Mouse (Mus musculus) stomach, embryonic 15.5 days (tissue): ENCODE results near the gene Gm37240. TPM values are rescaled to one million over a fixed set of nuclear protein-coding genes. Genes with fewer than 3 reads are reported as not detected.

ENCODE experiments used
- ATAC-seq: fragments of 200-750 bp; cut with Nextera tagmentation; 2 replicates; pipeline ENCODE4 v1.8.0; 2017; ENCODE audit warnings: low read depth, moderate number of reproducible peaks, moderate TSS enrichment; ENCODE audit not compliant: insufficient read depth, low FRiP score
- H3K27ac ChIP-seq: fragments of 300-500 bp; sonication (generic); 2 replicates; pipeline ENCODE4 v1.5.1; 2015; ENCODE audit warnings: mild to moderate bottlenecking, inconsistent platforms
- H3K27me3 ChIP-seq: fragments of 300-500 bp; sonication (generic); replicated peaks from 2 replicates; pipeline ENCODE4 v1.6.1; 2015; ENCODE audit warnings: inconsistent platforms
- H3K36me3 ChIP-seq: fragments of 300-500 bp; sonication (generic); 2 replicates; pipeline ENCODE4 v1.6.1; 2015; ENCODE audit warnings: inconsistent platforms
- H3K4me1 ChIP-seq: fragments of 300-500 bp; sonication (generic); 2 replicates; pipeline ENCODE4 v1.6.1; 2015; ENCODE audit warnings: inconsistent platforms
- H3K4me2 ChIP-seq: fragments of 300-500 bp; sonication (generic); 2 replicates; pipeline ENCODE4 v1.6.1; 2015; ENCODE audit warnings: mild to moderate bottlenecking, inconsistent platforms
- H3K4me3 ChIP-seq: fragments of 300-500 bp; sonication (generic); replicated peaks from 2 replicates; pipeline ENCODE4 v1.5.1; 2015; ENCODE audit warnings: inconsistent platforms
- H3K9ac ChIP-seq: fragments of 300-500 bp; sonication (generic); 2 replicates; pipeline ENCODE4 v1.6.1; 2015; ENCODE audit warnings: inconsistent platforms
- H3K9me3 ChIP-seq: fragments of 300-500 bp; sonication (generic); 2 replicates; pipeline ENCODE4 v1.6.1; 2016; ENCODE audit warnings: inconsistent platforms
- WGBS: fragments of 180-500 bp; shearing (Covaris S2); methylation state at CpG from one replicate; pipeline ENCODE4 v1.1.7; 2015; 5-methylcytosine and 5-hydroxymethylcytosine counted together
- polyA plus RNA-seq: library from polyadenylated mRNA; unstranded; fragments of >200 nt; fragmentation: Nextera tagmentation; extraction: Ambion mirVana; gene quantifications from 2 replicates; pipeline ENCODE4 v1.2.1, GENCODE M21; 2015

Gm37240 gene
- polyA plus RNA-seq, 1 experiment from 2014 or later = 8.6 TPM

GRCm38 (mm10) chr3:84978676-84979075 is 908.6 kb downstream of the Gm37240 start:
- no peak for ATAC-seq
- Histone ChIP-seq H3K27me3 (no peaks in the 10 kb centered on the region), H3K4me2 (no peak overlapping the region), H3K9me3 (no peaks in the 10 kb centered on the region), H3K4me3 (no peak overlapping the region), H3K36me3 (no peaks in the 10 kb centered on the region), H3K4me1 (no peaks in the 10 kb centered on the region), H3K27ac (no peak overlapping the region), H3K9ac (no peak overlapping the region)
- WGBS = 91% methylated on average over 11 of the region's 11 CpGs

GRCm38 (mm10) chr3:84974193-84974592 is 913.1 kb downstream of the Gm37240 start:
- Histone ChIP-seq H3K4me2 (no peak overlapping the region), H3K9ac (no peak overlapping the region), H3K4me3 (no peak overlapping the region), H3K4me1 (no peaks in the 10 kb centered on the region), H3K27me3 (no peaks in the 10 kb centered on the region), H3K36me3 (no peaks in the 10 kb centered on the region), H3K9me3 (no peaks in the 10 kb centered on the region), H3K27ac (no peak overlapping the region)
- no peak for ATAC-seq
- WGBS = 91% methylated on average over 9 of the region's 9 CpGs

- Histone ChIP-seq H3K9ac (no peak overlapping the region), H3K27ac (no peak overlapping the region), H3K4me2 (no peak overlapping the region), H3K36me3 (no peaks in the 10 kb centered on the region), H3K9me3 (no peaks in the 10 kb centered on the region), H3K4me1 (no peaks in the 10 kb centered on the region), H3K4me3 (no peak overlapping the region), H3K27me3 (no peaks in the 10 kb centered on the region)
- WGBS = 97% methylated on average over 2 of the region's 2 CpGs
- no peak for ATAC-seq
Observed at GRCm38 (mm10) chr3:84972881-84973280, 914.4 kb downstream of the Gm37240 start.

- WGBS = 74% methylated on average over 5 of the region's 5 CpGs
- ATAC-seq = no peak
- no peaks in the 10 kb centered on the region for H3K36me3 ChIP-seq
- no peak overlapping the region for H3K27ac ChIP-seq
- no peaks in the 10 kb centered on the region for H3K27me3 ChIP-seq
- H3K9me3 ChIP-seq = no peaks in the 10 kb centered on the region
- H3K4me1 ChIP-seq = no peaks in the 10 kb centered on the region
- H3K9ac ChIP-seq = no peak overlapping the region
- no peak overlapping the region for H3K4me2 ChIP-seq
- no peak overlapping the region for H3K4me3 ChIP-seq
Observed at GRCm38 (mm10) chr3:84971561-84971960, 915.8 kb downstream of the Gm37240 start.

- H3K27me3 ChIP-seq = no peaks in the 10 kb centered on the region
- no peak overlapping the region for H3K9ac ChIP-seq
- no peaks in the 10 kb centered on the region for H3K9me3 ChIP-seq
- H3K4me2 ChIP-seq = no peak overlapping the region
- H3K27ac ChIP-seq = no peak overlapping the region
- H3K4me3 ChIP-seq = no peak overlapping the region
- 91% methylated on average over 4 of the region's 4 CpGs for WGBS
- no peaks in the 10 kb centered on the region for H3K36me3 ChIP-seq
- H3K4me1 ChIP-seq = no peaks in the 10 kb centered on the region
- no peak for ATAC-seq
Observed at GRCm38 (mm10) chr3:84967364-84967763, 920.0 kb downstream of the Gm37240 start.

- Histone ChIP-seq H3K9ac (no peak overlapping the region), H3K36me3 (no peaks in the 10 kb centered on the region), H3K27me3 (no peaks in the 10 kb centered on the region), H3K4me3 (no peak overlapping the region), H3K4me1 (no peaks in the 10 kb centered on the region), H3K9me3 (no peaks in the 10 kb centered on the region), H3K27ac (no peak overlapping the region), H3K4me2 (no peak overlapping the region)
- ATAC-seq = no peak
- WGBS = 94% methylated on average over 5 of the region's 5 CpGs
Observed at GRCm38 (mm10) chr3:84965156-84965555, 922.2 kb downstream of the Gm37240 start.

- H3K9ac ChIP-seq = no peak overlapping the region
- no peaks in the 10 kb centered on the region for H3K4me1 ChIP-seq
- H3K27me3 ChIP-seq = no peaks in the 10 kb centered on the region
- H3K9me3 ChIP-seq = no peaks in the 10 kb centered on the region
- ATAC-seq = no peak
- no peaks in the 10 kb centered on the region for H3K36me3 ChIP-seq
- no peak overlapping the region for H3K4me2 ChIP-seq
- 71% methylated on average over 4 of the region's 4 CpGs for WGBS
- no peak overlapping the region for H3K27ac ChIP-seq
- no peak overlapping the region for H3K4me3 ChIP-seq
Observed at GRCm38 (mm10) chr3:84955857-84956256, 931.5 kb downstream of the Gm37240 start.

GRCm38 (mm10) chr3:84955011-84955775 is 932.1 kb downstream of the Gm37240 start:
- Histone ChIP-seq H3K4me1 (no peaks in the 10 kb centered on the region), H3K4me2 (no peak overlapping the region), H3K4me3 (no peak overlapping the region), H3K36me3 (no peaks in the 10 kb centered on the region), H3K9me3 (no peaks in the 10 kb centered on the region), H3K9ac (no peak overlapping the region), H3K27ac (no peak overlapping the region), H3K27me3 (no peaks in the 10 kb centered on the region)
- no peak for ATAC-seq
- WGBS = 87% methylated on average over 8 of the region's 8 CpGs

- 46% methylated on average over 7 of the region's 7 CpGs for WGBS
- H3K36me3 ChIP-seq = no peaks in the 10 kb centered on the region
- H3K9ac ChIP-seq = peak overlapping the region; percentile 30; the same call in 1 of the 2 replicates
- peak overlapping the region; percentile 44 for H3K4me3 ChIP-seq
- no peaks in the 10 kb centered on the region for H3K4me1 ChIP-seq
- peak overlapping the region; percentile 62 for H3K4me2 ChIP-seq
- H3K27ac ChIP-seq = peak overlapping the region; percentile 83
- ATAC-seq = no peak
- no peaks in the 10 kb centered on the region for H3K27me3 ChIP-seq
- no peaks in the 10 kb centered on the region for H3K9me3 ChIP-seq
Observed at GRCm38 (mm10) chr3:84952585-84953187, 934.6 kb downstream of the Gm37240 start.

- peak; percentile 95 for ATAC-seq
- Histone ChIP-seq H3K27ac (peak overlapping the region; percentile 83), H3K27me3 (no peaks in the 10 kb centered on the region), H3K4me1 (no peaks in the 10 kb centered on the region), H3K4me3 (peak overlapping the region; percentile 44), H3K9ac (peak overlapping the region; percentile 30; the same call in 1 of the 2 replicates), H3K36me3 (no peaks in the 10 kb centered on the region), H3K4me2 (peak overlapping the region; percentile 62), H3K9me3 (no peaks in the 10 kb centered on the region)
- 13% methylated on average over 13 of the region's 13 CpGs for WGBS
Observed at GRCm38 (mm10) chr3:84952135-84952534, 935.2 kb downstream of the Gm37240 start.

GRCm38 (mm10) chr3:84951698-84952097 is 935.6 kb downstream of the Gm37240 start:
- Histone ChIP-seq H3K4me1 (no peaks in the 10 kb centered on the region), H3K27me3 (no peaks in the 10 kb centered on the region), H3K4me2 (peak overlapping the region; percentile 62), H3K4me3 (peak overlapping the region; percentile 44), H3K9ac (no peak overlapping the region), H3K36me3 (no peaks in the 10 kb centered on the region), H3K9me3 (no peaks in the 10 kb centered on the region), H3K27ac (peak overlapping the region; percentile 83)
- ATAC-seq = no peak
- WGBS = 22% methylated on average over 2 of the region's 2 CpGs

GRCm38 (mm10) chr3:84949387-84949786 is 937.9 kb downstream of the Gm37240 start:
- no peak overlapping the region for H3K4me3 ChIP-seq
- H3K27ac ChIP-seq = no peak overlapping the region
- no peaks in the 10 kb centered on the region for H3K4me1 ChIP-seq
- 75% methylated on average over 4 of the region's 4 CpGs for WGBS
- no peak overlapping the region for H3K9ac ChIP-seq
- H3K27me3 ChIP-seq = no peaks in the 10 kb centered on the region
- no peaks in the 10 kb centered on the region for H3K9me3 ChIP-seq
- no peak for ATAC-seq
- H3K4me2 ChIP-seq = no peak overlapping the region
- H3K36me3 ChIP-seq = no peaks in the 10 kb centered on the region
